Mouse (Mus musculus) heart, postnatal 4 days (tissue): ENCODE measurements around the gene Mark2. TPM values are rescaled to one million over a fixed set of nuclear protein-coding genes. Genes with fewer than 3 reads are reported as not detected.

Source experiments
- DNase-seq: peaks from one replicate; pipeline ENCODE4 v3.0.0; 2021
- total RNA-seq, 2 experiments: library from RNA; stranded (reverse); gene quantifications; 2 replicates each; pipeline ENCODE4 v1.2.3; 2021

The Mark2 gene
- total RNA-seq, 2 experiments from 2014 or later = 54.9 to 58.4 TPM

GRCm38 (mm10) chr19:7266421-7266831 lies 75.2 kb downstream of the Mark2 start:
- DNase-seq = no peak

GRCm38 (mm10) chr19:7265478-7266191 lies 76.0 kb downstream of the Mark2 start:
- DNase-seq = peak; percentile 37

- peak; percentile 77 for DNase-seq
These were observed 76.8 kb downstream of the Mark2 start for GRCm38 (mm10) chr19:7264766-7265331.

- DNase-seq = peak; percentile 91
These were observed 77.4 kb downstream of the Mark2 start for GRCm38 (mm10) chr19:7264088-7264765.

GRCm38 (mm10) chr19:7262592-7262991 lies 79.1 kb downstream of the Mark2 start:
- DNase-seq = no peak

- no peak for DNase-seq
These were observed 79.7 kb downstream of the Mark2 start for GRCm38 (mm10) chr19:7261964-7262363.

- DNase-seq = no peak
These were observed 80.2 kb downstream of the Mark2 start for GRCm38 (mm10) chr19:7261476-7261875.

- DNase-seq = no peak
These were observed 83.8 kb downstream of the Mark2 start for GRCm38 (mm10) chr19:7257881-7258280.

GRCm38 (mm10) chr19:7246021-7246420 lies 95.6 kb downstream of the Mark2 start:
- no peak for DNase-seq

- DNase-seq = peak; percentile 96
These were observed 100.6 kb downstream of the Mark2 start, which contains the start of gene Naa40 for GRCm38 (mm10) chr19:7240782-7241690. TSS of gene Naa40 (minus strand) at chr19:7241183.

GRCm38 (mm10) chr19:7240291-7240690 lies 101.4 kb downstream of the Mark2 start:
- DNase-seq = no peak

- no peak for DNase-seq
These were observed 102.1 kb downstream of the Mark2 start for GRCm38 (mm10) chr19:7239574-7239973.

GRCm38 (mm10) chr19:7236742-7237141 lies 104.9 kb downstream of the Mark2 start:
- DNase-seq = no peak

GRCm38 (mm10) chr19:7236011-7236410 lies 105.6 kb downstream of the Mark2 start:
- no peak for DNase-seq

GRCm38 (mm10) chr19:7235461-7235860 lies 106.2 kb downstream of the Mark2 start:
- DNase-seq = no peak

- DNase-seq = peak; percentile 87
These were observed 107.0 kb downstream of the Mark2 start for GRCm38 (mm10) chr19:7234537-7235221.

- DNase-seq = no peak
These were observed 115.1 kb downstream of the Mark2 start for GRCm38 (mm10) chr19:7226511-7226914.
